Mouse (Mus musculus) neutrophil, adult 5-6 weeks (primary cell): ENCODE results near the gene Arhgap15. TPM values are rescaled to one million over a fixed set of nuclear protein-coding genes. Genes with fewer than 3 reads are reported as not detected.

ENCODE experiments used
- ATAC-seq: fragments of 151-379, 151-347 bp; 2 replicates; pipeline ENCODE4 v1.8.0; 2017; ENCODE audit warnings: mild to moderate bottlenecking, moderate TSS enrichment; ENCODE audit not compliant: insufficient number of reproducible peaks, poor library complexity, low FRiP score, severe bottlenecking; ENCODE audit errors: extremely low read depth
- total RNA-seq: library from RNA; stranded (forward); fragments of 200-1000 nt; gene quantifications from 2 replicates; pipeline ENCODE4 v1.2.3, GENCODE M21; 2017

The Arhgap15 gene
- total RNA-seq, 1 experiment from 2014 or later: 275 TPM

DNA sequence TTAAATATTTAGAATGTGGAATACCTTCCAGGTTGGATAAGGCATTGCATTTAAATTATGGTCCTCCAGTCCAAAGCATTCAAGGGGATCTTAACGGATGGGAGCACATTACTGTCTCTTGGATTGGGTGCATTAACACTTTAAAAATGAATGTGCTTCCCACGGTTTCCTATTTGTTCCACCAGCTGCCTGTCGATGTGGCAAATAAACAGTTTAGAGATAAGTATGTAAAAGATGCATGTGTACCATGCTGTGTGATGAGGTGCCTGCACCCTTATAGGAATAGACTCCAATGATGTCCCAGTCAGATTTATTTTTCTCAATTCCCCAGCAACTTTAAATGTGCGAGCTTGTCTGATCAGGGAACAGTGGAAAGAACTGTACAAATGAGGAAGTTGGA lies 332.6 kb downstream of the Arhgap15 start:
- no peak for ATAC-seq

DNA sequence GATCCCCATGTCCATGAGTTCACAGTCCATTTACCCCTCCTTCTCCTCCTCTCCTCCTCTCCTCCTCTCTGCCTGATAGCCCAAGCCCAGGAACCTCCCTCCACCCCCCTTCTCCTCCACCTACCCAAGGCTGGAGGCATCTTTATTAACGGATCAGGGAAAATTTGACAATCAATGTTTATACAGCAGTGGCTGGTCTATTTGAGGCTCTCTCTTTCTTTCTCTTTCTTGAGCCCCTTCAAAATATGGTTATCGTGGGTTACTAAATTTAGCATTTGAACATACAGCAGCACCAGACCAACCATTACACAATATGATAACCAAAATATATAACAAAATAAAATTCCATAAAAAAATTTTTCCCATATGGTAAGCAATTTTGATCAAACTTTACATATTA lies 335.8 kb downstream of the Arhgap15 start:
- no peak for ATAC-seq

DNA sequence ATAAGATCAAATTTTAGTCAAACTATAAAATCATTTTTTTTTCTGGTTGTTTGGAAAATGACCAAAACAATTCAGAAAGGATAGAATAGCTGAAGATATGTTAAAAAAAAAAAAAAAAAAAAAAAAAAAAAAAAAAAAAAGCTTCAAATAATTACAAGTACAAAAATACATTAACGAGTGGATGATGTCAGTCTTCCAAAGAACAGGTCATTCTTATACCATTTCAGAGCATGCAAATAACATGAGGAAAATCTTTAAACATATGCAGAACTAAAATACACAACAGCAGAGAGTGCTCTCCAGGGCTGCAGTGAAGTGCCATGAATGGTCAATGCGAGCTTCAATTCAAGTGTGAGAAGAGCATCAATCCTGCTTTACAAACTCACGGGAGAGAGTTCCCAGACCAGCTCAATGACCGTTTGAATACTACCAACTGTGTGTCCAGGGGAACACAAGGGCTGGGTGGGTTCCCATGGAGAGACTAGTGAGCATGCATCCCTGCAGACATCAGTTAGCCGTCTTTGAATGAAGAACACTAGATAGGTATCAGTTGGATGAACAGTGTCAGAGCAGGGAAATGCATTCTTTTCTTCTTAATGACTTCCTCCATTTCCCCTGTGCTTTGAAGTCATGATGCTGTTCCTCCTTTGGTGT lies 337.9 kb downstream of the Arhgap15 start:
- ATAC-seq: no peak

DNA sequence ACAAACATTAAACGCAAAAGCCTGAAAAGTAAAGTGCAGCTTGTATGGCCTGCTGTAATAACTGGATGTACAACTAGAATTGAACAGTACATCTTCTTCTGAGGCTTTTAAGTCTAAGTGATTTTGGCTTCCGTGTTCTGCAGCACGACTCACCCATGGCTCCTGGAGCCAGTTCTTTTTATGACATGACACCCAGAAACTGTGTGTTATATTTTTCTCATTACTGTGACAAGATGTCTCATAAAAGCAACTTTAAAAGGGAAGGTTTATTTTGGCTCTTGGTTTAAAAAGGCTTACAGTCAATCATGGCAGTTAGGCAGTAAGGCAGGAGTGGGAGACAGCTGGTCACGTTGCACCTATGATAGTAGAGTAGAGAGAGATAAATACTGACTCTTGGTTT lies 349.9 kb downstream of the Arhgap15 start:
- ATAC-seq: no peak

DNA sequence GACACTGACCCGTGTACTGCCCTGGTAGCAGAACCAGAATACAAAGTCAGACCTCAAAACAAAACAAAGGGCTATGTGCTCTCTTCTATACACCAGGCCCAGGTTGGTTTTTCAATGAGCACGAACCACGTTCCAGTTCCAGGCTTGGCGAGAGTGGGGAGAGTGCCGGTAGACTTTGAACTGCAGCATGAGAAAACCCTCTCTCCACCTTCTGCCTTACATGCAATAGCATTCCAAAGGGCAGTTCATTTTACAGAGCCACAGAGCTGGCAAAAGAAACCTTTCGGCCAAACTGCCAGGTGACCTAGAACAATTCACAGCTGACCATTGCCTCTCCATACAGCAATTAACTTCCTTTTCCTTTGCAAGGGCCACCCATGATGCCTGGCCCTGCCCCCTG lies 353.7 kb downstream of the Arhgap15 start:
- ATAC-seq: no peak

DNA sequence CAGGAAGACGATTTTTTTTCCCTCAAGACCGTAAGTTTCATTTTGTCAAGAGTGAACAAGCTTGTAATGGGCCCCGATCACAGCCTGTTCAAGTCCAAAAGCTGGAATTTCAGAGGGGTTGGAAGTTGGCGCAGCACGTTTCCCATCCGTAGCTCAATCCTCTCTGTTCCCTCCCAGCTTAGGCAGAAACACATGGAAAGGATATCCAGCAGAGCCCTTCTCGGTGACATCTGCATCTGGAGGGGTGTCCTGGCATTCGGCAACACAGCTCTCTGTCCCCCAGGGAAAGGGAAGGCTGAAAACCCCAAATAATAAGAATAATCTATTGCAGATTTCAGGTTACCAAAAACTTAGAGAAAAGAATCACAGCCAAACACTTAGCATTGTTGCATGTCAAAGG lies 354.7 kb downstream of the Arhgap15 start:
- ATAC-seq: no peak

DNA sequence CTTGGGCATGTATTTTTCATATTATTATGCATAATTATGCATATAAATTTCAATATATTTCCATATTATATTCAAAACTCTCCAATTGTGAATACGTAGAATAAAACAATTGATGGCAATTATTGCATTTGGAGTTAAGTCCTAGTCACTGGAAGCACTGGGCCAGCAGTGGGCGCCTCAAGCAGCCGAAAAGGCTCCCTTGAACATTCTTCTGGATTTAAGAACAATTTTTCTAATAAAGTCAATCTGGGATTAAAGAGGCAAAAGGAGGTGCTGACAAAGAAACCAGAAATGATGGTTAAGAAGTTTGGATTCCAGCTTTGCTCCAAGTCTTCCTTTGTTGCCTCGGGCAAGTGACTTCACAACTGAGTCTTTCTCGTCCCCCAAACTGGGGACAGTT lies 355.1 kb downstream of the Arhgap15 start:
- ATAC-seq: no peak

DNA sequence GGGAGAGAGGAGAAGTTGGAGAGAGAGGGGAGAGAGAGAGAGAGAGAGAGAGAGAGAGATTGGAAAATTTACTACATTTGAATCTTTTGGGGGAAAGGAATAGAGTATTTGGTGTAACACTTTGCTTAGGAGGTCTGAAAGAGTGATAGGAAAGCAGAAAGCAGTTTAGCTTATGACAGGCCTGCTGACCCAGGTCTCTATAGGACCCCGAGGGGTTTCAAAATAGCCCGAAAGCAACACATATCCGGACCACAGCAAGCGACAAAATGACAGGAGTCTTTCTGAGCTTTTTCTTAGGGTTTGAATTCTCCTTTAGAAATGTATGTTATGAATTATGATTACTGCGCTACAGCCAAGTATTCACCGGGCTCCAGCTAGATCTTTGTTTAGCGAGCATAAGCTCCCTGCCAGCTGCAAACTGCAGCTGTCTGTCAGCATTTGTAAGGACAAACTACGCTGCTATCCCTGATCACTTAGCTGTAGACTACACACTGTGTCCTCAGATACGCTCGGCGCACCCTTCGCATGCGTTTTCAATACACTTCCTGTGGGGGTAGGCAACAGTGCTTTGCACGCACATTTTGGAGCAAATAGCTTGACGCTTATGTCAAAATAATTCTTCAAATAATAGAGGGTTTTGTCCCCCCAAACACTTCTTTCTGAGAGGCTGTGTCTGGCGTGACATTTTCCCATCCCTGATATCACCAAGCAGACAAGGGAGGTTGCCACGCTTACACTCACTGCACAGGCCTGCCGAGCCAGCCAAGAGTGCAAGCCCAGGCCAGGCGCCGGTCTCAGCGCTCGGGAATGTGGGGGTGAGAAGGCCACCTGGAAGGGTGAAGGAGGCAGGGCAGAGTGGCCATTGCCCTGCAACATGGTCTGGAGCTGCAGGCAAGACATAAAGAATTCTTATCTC lies 355.9 kb downstream of the Arhgap15 start:
- ATAC-seq: no peak

DNA sequence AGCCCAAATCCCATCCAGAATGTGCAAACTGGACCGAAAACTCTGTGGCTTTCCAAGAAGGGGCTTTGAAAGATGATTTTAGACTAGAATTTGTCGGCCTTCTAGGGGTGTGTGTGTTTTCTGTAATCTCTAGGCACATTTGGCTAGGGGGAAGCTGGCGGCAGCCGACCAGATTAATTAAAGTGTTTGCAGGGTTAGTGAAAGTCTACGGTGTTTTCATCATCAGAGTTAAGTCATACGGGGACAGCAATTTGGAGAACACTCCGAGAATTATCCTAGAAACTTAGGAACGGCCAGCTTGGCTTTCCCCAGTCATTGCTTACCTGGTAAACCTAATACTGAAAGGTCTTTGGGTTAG lies 356.6 kb downstream of the Arhgap15 start:
- no peak for ATAC-seq

DNA sequence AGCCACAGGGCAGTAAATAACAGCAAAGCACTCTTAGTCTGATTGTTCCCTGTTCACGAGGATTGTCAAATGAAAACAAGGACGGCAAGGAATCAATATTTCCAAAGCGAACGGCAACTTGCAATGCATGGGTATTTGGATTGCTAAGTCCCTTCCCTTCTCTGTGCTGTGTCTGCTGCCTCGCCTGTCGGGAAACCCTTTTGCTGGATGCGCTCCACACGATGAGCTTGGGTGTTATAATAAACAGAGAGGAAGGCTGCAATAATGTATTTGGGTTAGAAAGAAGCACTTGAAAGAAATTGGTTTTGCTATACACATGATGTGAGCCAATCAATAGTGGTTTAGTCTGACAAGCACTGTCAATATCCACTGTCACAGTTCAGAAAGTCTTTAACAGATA lies 357.7 kb downstream of the Arhgap15 start:
- no peak for ATAC-seq

DNA sequence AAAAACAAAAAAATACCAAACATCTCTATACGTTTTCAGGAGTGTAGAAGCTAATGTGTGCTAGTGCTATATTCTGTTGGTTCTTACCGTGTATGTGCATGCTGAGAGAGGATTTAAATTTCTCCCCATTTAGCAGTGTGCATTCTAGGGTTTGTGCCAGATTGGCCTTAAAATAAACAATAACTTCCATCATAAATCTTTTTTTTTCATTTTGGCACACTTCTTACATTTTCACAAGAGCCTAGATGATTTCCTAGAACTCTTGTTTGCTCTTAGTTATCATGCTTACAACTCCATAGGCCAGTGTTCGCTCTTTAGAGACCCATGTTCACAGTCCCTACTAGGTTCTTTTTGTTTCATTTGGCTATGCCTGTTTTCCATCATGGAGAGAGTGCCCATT lies 362.7 kb downstream of the Arhgap15 start:
- no peak for ATAC-seq

DNA sequence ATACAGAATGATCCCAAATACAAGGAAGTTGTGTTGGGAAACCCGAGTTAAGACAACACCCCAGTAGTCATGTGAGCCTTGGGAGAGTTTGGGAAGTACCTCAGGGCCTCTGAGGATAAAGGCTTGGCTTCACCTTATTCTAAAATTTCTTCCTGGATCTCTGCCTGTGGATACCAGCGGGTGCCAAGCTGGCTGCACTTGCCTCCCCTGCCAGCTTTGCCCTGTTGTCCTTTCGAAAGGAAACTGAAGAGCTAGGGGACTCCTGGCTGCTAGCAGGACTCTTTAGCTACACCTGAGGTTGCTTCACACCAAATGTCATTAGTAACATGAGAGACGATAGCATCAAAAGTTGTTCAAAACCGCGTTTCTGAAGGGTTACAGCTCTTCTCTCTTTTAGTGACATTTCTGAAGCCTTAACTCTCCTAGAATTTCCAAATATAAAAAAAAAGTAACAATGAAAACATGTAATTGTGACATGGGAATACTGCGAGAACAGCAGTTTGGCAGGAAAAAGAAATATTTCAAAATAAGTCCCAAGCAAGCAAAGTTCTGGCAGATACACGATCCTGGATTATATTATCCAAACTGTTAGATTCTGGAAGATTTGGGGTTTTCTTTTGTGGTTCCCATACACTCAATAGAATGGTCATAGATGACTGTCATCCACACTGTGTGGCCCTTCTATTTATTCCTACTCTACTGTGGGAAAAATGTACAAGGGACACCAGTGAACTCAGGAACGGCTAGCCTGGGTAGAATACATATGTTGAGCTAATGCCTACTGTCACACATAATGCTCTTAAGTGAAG lies 364.6 kb downstream of the Arhgap15 start:
- ATAC-seq: no peak

DNA sequence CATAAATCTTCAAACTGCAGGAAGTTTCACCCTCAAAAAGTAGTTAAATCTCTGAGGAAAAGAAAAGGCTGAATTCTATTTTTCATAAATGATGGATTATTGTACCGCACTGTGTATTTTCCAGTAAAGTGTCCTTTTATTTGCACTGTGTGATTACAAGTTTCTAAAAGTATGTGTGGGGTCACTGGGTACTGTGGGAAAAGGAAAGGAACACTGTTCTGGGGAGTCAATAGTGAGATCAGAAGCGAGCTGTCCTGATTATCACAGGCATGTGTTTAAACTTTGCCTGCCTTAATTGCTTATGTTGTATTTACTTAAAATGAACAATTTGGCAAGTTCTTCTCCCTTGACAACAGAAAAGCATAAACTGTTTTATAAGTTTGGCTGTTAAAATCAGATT lies 365.7 kb downstream of the Arhgap15 start:
- no peak for ATAC-seq

DNA sequence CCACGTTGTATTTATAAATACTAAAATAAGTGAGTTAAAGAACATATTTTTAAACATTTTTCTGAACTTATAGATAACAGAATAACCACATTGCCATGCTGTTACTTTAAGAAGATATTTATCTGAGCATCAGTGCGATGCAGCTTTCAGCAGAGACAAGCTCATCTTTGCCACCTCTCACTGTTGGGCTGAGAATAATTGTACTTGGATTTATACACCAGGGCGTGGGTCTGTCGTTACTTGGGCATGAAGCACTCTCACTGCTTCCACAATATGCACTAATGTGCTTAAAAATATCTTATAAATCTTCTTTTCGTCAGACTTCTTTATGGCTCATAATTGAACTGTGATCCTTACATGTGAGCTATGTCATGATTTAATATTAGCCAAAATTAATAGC lies 372.5 kb downstream of the Arhgap15 start:
- no peak for ATAC-seq

DNA sequence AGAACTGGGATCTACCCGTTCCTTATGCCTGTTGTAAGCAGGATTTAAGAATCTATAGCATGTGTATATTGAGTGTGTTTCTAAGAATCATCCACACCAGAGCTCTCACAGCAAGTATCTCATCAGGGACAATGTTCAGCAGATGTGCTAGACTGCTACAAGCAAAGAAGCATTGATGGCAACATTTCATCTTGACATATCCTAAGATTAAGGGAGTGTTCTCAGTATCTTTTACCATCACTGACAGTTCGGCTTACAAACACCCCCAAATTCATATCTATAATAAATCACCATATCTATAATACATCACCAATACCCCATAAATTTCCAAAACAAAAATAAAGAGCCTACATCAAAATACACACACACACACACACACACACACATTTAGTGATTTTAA lies 374.6 kb downstream of the Arhgap15 start:
- ATAC-seq: no peak

DNA sequence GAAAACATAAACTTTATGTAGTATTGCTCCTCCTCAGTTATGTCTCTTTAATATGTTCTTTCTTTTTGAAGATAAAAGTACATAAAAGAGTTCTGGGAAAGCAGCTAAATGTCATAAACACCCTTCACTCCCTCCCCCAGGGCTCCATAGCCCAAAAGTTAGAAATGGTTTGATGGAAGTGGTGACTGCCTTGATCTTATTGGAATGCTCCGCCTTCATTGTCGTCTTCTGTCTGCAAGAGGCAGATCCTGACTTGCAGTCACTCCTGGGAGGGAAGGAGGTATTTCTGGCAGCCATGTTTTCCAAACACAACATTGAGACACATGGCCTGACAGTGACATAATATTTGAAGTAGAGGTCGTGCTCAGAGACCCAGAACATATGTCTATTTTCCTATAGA lies 375.5 kb downstream of the Arhgap15 start:
- no peak for ATAC-seq

DNA sequence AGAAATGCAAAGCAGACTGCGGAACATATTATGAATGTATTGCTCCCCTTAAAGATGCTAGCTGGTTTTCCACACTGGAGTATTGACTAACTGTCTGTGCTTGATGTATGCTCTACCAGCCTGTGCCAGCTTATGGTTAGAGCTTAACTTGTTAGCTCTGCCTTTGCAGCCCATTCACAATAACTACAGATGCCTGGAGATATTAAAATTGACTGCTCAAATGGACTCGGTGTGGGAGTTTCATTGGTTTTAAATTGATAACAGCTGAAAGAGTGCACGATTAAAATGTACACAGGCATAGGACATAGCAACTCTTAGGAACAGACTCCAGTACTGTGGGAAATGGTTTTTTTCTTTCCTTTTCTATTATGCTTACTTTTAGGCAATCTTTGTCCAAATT lies 376.1 kb downstream of the Arhgap15 start:
- ATAC-seq: no peak

DNA sequence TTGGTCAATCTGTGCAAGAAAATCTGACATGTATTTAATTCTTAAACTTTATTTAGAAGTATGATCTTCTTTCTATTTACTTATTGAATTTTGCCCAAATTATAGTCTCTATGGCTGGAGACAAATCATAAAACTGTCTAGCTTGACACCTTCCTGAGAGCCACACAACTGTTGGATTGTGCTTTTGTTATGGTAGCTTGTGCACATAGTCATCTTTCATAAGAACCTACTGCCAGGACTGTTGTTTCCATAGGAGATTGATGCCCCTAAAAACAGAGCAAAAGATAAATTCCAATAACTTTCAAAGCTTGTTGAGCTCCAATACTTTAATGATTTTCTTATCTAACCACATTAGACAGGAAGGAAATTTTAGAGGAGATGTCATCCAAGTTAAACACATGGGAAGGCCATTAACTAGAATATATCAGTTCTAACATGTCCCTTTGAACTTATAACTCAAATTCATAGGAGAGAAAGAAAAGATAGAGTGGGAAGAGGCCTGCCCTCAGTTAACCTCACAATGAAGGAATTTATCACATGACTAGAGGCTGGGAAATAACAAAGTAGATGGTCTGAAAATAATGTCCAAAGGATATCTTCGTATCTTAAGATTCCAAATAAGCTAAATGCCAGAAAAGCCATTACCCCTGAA lies 377.5 kb downstream of the Arhgap15 start:
- no peak for ATAC-seq

DNA sequence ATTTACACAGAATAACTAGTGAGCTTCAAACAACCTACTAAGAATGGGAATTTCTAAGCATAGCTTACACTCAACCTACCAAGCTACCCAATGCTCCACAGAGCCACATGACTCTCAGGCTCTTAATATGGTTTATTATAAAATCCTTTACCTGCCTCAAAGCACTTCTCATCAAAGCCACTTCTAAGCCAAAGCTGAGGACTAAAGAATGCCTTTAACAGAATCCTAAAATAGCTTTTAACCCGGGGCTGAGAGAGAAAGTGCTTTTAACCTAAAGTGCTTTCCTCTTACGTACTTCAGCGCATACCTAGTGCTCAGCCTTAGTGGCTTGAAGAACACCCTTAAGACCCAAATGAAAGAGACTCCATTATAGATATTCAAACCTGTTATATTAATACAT lies 380.9 kb downstream of the Arhgap15 start:
- no peak for ATAC-seq
